Mouse (Mus musculus) gastrocnemius, adult 18-20 months (tissue): ENCODE results near the gene Acsl1. TPM values are rescaled to one million over a fixed set of nuclear protein-coding genes. Genes with fewer than 3 reads are reported as not detected.
A peak's percentile ranks its signal among the peaks of the same experiment; 100 is the strongest.

ENCODE experiments used
- DNase-seq: peaks from one replicate; pipeline ENCODE4 v3.0.0; 2021; ENCODE audit warnings: low spot score
- long read RNA-seq, 2 experiments: library from polyadenylated mRNA; stranded (forward); transcript quantifications; one replicate each; pipeline ENCODE4 v2.0.0; 2021
- total RNA-seq, 2 experiments: library from RNA; stranded (reverse); gene quantifications; 2 replicates each; pipeline ENCODE4 v1.2.3; 2021

The Acsl1 gene
- 100 to 1,000 TPM; 270 to 281 TPM for total RNA-seq
- long read RNA-seq, experiment 1, transcript Acsl1-203 (21 exons, 3,429 nt): minor isoform, 23 of 146 reads
- long read RNA-seq, experiment 1, transcript Acsl1-201 (21 exons, 3,897 nt): major isoform, 97 of 146 reads
- long read RNA-seq, experiment 1, partial matches to known transcripts: 8 of 146 reads
- long read RNA-seq, experiment 1, other reads (novel, unspliced or antisense): 18 of 146 reads
- long read RNA-seq, experiment 2, transcript Acsl1-203 (21 exons, 3,429 nt): minor isoform, 8 of 111 reads
- long read RNA-seq, experiment 2, transcript Acsl1-201 (21 exons, 3,897 nt): major isoform, 78 of 111 reads
- long read RNA-seq, experiment 2, partial matches to known transcripts: 8 of 111 reads
- long read RNA-seq, experiment 2, other reads (novel, unspliced or antisense): 16 of 111 reads

DNA sequence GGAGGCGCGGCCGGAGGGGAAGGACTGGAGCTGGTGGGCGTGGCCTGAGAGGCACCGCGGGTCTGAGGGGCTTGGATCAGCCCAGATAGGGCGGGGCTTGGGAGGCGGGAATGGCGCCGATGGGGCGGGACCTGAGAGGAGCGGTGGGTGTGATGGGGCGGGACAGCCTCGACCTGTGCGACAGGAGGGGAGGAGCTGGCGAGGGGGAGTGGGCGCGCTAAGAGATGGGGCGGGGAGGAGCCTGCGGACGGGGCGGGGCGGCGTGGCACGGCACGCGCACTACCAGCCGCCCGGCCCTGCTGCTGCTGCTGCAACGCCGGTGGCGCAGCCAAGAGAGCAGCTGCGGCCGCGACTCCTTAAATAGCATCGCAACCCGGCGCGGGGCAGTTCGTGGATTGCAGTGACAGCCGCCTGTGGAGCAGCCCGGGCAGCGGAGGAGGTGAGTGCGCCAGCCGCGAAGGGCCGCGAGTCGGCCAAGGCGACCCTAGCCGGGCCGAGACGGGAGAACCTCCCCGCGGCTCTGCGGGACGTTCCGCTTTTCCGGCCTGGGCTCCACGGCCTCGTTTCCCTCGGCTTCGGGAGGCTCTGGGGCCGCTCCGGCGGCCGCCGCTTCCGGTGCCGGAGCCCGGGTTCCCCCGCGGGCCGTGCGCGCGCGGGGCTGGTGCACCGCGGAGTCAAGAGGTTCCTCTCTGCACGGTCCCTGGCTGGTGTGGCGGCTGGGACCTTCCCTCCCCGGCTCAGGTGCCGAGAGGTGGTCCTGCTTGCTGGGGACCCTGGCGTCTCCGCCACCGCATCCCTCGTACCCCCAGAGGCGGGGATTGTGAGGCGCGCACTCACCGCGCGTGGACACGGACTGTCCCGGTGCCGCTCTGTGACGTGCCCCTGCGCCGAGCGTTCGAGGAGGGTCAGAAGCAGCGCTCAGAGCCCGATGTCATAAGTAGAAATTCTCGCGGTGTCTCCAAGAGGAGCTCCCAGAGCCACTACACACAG lies at the start of gene Acsl1:
Acsl1 (plus strand) TSS at position 246 of the 990 bp plus-strand sequence.
- peak; percentile 100 for DNase-seq

DNA sequence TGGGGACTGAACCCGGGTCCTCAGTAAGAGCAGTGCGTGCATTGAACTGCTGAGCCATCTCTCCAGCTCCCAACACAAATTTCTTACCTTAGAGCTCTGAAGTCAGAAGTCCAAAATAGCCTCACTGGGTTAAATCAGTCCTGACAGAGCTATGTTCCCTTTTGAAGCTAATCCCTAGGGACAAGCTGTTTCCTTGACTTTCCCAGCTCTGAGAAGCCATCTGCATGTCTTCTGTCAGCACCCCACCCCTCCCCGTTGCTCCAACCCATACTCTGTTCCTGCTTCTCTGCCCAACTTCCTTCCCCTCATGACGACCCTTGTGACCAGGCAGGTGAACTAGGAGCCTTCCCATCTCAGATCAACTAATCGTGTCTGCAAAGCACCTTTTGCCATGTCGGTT lies 49.3 kb upstream of the Acsl1 start:
- DNase-seq: peak; percentile 33

DNA sequence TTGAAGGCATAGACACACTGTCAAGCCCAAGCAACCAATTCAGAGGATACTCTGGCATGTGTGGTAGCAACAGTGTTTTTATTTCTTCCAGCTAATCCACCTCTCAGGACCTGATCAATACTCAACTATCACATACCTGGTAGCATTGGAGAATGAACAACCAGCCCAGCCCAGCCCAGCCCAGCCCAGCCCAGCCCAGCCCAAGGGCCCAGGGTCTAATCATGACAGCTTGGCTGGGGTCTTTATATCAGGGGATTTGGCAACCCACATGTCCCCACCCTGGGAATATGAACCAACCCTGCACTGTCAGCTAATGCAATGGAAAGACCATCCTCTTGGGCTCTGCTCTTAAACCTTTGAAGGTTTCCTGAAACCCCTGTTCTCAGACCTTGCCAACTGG lies 42.9 kb upstream of the Acsl1 start:
- no peak for DNase-seq

- no peak for DNase-seq
Observed at GRCm38 (mm10) chr8:46429871-46430270, 41.0 kb upstream of the Acsl1 start.

GRCm38 (mm10) chr8:46431921-46432320 lies 38.9 kb upstream of the Acsl1 start:
- peak; percentile 27 for DNase-seq

GRCm38 (mm10) chr8:46432581-46432980 lies 38.3 kb upstream of the Acsl1 start:
- no peak for DNase-seq

DNA sequence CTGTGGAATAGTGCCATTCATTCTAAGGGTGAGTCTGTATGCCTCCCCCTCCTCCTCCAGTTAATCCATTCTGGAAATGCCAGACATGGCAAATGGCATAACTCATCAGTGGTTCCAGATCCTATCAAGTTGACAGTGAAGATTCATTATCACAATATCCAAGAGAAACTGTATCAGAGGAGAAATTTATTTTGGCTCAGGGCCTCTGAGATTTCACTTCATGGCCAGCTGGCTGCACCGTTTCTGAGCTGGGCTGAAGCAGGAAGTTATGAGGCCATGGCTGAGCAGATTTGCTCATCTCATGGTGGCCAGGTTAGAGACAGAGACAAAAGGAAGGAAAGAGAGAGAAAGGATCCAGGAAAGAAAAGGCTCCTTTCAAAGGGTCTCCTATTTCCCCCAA lies 37.2 kb upstream of the Acsl1 start:
- no peak for DNase-seq

DNA sequence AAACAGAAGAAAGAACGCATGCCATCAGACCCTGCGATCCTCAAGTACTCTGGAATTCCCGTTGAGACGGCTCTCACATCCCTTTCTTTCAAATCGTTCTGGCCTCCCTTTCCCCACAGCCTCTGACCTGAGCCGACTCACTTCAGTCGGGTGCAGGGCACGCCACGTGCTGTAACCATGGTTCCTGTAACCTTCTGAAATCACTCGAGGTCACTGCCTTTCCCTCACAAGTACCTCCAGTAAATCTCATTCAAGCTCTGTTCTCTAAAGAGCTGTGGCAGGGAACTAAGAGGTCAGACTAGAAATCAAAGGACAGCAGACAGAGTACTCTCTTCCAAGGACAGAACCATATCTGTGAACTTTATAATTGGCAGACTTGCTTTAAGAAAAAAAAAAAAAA lies 32.3 kb upstream of the Acsl1 start:
- no peak for DNase-seq

DNA sequence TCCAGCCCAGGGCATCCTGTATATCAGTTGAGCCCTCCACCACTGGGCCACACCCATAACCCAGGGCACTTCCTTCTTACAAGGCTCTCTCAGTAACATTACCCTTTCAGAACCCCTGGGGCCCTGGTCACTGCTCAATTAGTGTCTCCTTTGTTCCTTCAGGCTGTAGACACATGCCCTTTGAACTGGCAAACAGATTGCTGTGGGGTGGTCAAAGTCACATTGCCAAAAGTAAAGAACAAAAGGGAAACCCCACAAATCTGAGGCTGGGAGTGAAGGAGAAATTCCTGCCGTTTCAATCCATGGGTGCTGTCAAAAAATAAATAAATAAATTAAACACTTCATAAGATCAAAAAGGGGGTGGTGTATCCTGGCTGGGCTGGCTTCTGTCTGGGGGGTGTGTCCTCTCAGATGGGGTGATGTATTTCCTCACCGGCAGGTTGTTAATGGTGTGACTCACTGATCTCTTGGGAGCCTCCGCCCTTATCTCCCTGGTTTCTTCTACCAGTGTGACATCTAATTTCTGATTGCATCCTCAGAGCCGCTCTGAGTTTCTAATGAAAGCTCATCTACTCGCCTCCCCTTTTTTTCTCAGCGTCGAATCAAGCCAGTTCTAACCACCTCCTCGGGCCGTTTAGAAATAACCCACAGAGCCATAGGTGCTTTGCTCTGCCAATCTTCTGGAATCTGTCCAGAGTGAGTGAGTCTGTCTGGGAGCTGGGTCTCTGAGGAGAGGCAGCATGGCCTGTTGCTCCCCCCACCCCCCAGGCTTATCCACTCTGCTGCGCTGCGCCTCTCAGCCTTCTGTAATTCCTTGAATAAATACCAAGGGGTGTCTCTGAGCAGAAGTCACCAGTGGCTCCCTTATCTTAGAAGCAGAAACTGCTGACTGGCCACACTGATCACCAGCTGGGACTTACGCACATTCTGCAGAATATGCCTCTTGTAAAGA lies 24.6 kb upstream of the Acsl1 start:
- no peak for DNase-seq

DNA sequence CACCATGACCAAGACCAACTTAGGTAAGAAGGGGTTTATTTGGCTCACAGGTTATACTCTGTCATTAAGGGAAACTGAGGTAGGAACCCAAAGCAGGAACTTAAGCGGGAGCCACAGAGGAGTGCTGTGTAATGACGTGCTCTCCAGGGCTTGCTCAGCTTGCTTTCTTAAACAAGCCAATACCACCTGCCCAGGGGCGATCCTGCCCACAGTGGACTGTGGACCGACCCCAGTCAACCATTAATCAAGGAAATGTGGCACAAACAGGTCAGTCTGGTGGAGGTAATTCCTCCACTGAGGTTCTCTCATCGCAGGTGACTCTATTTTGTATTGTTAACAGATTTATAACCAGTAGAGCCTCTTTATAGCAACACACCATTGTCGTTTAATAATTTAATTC lies 23.5 kb upstream of the Acsl1 start:
- DNase-seq: no peak

- no peak for DNase-seq
Observed at GRCm38 (mm10) chr8:46448606-46449005, 22.2 kb upstream of the Acsl1 start.

GRCm38 (mm10) chr8:46449063-46449462 lies 21.8 kb upstream of the Acsl1 start:
- no peak for DNase-seq

DNA sequence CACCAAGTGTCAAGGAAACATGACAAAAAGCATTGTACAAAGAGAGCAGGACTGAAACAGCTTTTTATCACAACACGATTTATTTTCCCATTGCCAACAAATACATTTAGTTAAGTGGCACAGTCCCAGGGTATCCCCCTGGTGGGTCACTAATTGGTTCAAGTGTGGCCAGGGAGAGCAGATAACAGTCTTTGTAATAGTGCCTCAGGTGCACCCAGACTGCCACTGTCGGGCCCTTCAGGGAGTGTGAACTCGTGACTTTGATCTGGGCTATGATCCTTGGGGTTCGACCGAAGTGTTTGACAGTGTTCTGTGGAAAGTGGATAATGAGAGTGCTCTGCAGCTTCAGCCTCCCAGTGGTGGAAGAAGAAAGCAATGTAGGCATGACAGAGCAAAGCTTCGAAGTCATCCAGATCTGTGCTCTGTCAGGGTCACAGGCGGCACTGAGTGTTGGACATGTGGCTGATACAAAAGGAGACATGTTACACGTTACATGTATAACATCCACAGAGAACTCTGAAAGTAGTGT lies 21.1 kb upstream of the Acsl1 start:
- DNase-seq: no peak

DNA sequence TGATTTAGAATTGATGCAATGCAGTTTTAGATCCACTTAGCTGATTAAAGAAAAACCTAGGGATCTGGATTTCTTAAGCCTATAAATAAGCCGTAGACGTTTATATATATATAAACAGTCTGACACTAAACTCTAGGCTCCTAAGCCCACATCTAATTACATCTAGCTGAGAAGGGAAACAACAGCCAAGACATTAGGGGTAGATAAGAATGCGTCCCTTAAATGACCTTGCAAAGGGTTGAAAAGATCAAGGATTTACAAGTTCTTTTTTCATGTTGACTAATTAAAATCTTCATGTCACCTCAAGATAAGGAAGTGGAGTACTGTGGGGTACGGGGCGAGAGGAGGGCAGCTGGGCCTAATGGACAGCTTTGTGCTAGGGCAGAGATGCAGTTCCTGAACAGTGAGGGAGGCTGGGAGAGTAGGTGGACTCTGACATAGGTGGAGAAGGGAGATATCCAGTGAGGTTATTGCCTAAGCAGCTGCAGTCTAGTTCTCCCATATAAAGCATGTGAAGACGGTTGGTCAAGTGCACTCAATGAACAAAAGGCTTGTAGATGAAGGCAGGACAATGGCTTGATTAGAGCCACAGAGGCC lies 12.5 kb upstream of the Acsl1 start:
- no peak for DNase-seq

DNA sequence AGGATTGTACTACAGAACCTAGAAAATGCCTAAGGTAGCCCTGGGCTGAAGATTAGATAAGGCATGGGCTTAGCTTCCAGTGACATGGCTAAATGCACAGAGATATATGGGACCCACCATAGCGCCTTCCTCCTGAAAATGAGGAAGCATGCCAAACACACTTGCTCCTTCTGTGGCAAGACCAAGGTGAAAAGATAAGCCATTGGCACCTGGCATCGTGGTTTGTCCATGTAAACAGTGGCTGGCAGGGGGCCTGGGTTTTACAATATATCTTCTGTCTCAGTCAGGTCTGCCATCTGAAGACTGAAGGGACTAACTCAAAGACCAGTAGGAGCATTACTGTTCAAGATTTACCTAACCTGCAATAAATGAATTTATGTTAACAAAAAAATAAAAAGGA lies 2.4 kb upstream of the Acsl1 start:
- DNase-seq: no peak

DNA sequence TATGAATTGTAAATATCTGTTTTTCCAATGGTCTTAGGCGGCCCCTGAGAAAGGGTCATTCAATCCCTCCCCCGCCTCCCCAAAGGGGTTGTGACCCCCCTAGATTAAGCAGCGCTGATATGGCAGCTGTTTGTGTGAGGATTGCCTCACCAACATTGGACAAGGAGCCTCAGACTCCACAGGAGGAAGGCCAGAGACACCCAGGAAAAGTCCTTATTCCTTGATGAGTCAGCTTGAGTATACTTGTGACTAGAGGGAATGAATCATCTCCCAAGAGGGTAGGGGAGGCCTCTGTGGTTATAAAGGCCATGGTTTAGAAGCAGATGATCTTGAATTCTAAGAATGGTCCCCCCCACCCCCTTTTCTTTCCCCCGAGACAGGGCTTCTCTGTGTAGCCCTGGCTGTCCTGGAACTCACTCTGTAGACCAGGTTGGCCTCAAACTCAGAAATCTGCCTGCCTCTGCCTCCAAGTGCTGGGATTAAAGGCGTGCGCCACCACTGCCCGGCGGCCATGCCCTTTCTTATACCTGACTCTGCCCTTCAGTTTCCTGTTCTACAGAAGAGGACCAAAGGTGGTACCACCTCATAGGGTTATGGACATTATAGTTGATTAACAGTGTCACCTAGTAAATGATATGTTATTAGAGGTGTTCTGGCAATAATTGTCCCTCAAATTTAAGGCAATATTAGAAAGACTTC lies 1.6 kb upstream of the Acsl1 start:
- DNase-seq: no peak

DNA sequence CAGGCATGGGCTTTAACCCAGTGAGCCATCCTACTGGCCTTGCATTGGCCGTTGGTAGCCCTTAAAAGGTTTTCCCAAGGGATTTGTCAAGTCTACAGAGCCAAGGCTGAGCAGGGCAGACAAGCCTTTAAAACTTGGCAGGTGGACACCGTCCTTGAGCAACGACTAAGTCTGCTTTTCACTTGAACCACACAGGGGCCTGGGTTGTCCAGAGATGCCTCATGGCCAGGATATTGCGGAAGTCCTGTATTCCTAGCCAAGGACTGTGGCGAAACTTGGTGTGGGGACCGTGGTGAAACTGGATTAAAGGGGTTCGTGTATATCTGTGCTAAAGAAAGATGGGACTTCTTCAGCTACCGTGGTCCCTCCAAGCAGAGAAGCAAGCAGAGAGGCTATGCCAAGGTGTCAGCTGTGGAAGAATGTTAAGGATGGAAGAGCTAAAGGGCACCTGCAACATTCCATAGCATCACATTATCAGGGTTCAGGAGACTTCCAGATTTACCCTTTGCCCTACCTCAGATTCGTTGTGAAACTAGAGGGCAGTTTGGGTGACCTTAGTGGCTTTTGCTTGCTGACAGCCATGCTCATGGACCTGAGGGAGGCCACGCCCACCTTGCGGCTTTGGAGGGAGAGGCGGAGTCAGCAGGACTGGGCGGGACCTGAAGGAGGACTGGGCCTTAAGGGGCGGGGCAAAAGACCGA lies 596 bp upstream of the Acsl1 start:
- peak; percentile 33 for DNase-seq

GRCm38 (mm10) chr8:46471926-46472485 lies 1.2 kb downstream of the Acsl1 start:
- DNase-seq: no peak

DNA sequence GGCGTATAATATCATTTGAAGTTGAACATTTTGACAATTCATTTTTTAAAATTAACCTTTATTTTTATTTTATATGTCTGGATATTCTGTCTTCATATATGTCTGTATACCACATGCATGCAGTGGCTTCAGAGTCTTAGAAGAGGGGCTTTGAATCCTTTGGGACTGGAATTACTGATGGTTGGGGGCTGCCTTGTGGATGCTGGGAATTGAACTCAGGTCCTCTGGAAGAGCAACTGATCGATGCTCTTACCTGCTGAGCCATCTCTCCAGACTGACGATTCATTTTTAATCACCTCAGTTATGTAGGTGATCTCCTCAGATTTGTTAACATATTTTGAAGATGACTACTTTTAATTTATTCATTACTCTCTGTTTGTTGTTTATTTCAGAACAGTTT lies 3.3 kb downstream of the Acsl1 start:
- no peak for DNase-seq
